Mouse (Mus musculus) effector memory CD4-positive, alpha-beta T cell, adult 5 months (primary cell): ENCODE data around the gene B4galt1. TPM values are rescaled to one million over a fixed set of nuclear protein-coding genes. Genes with fewer than 3 reads are reported as not detected.

Source experiments
- polyA plus RNA-seq: library from polyadenylated mRNA; unstranded; fragments of 100-300 nt; shearing (Covaris generic); gene quantifications from one replicate; pipeline ENCODE4 v1.2.1, GENCODE M21; 2017

Gene B4galt1
- polyA plus RNA-seq: 121 TPM

DNA sequence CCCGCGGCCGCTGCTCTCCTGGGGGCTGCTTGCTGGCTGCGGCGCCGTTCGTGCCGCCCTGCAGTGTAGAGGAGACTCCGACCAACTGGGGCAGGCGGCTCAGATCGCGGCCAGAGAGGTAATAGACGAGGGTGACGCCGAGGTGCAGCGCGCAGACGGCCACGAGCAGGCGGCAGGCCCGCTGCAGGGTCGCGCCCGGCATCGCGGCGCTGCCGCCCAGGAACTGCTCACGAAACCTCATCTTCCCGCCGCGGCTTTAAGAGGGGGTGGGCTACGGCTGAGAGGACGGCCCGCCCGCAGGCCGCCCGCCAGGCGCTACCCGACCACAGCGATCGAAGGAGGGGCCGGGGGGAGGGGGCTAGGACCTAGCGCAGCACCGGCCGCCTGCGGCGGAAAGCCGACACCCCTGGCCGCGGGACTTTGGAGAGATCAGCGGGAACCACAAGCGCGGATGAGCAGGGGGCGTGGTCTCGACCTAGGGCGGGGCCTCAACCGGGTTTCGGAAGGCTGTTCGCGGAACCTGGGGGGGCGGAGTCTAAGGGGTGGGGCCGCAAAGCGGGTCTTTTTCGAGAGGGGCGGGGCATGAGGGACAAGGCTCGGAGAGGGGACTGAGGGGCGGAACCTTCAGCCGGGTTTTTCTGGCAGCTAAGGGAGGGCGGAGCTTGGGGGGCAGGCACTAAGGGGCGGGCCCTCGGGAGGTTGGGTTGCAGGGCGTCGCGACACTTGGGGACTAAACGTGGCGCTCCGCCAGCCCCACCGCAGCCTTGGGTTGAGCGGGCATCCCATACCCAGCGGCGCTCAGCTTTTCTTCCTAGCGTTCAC, at the start of gene B4galt1:
Gene B4galt1 (minus strand): TSS at position 441 of the 822 bp plus-strand sequence.

GRCm38 (mm10) chr4:40757780-40758420, 95.9 kb downstream of the B4galt1 start, which contains the start of gene Smu1:
Gene Smu1 (minus strand): TSS chr4:40757923.

Other genes starting within 250 kb of the B4galt1 start
- 21.2 TPM for gene Aptx, start 150.8 kb downstream of the B4galt1 start, polyA plus RNA-seq
- 812 TPM for gene Dnaja1, start 131.9 kb downstream of the B4galt1 start, polyA plus RNA-seq
- 93.8 TPM for gene Smu1, start 96.1 kb downstream of the B4galt1 start, polyA plus RNA-seq
- gene Spink4, start 66.0 kb upstream of the B4galt1 start, polyA plus RNA-seq: not detected
- gene Bag1, start 94.3 kb upstream of the B4galt1 start, polyA plus RNA-seq: 153 TPM
- 52.9 TPM for gene Chmp5, start 94.4 kb upstream of the B4galt1 start, polyA plus RNA-seq
- gene Nfx1, start 116.9 kb upstream of the B4galt1 start, polyA plus RNA-seq: 113 TPM
- gene Aqp7, start 194.1 kb upstream of the B4galt1 start, polyA plus RNA-seq: not detected
- 9.4 TPM for gene Aqp3, start 244.2 kb upstream of the B4galt1 start, polyA plus RNA-seq